Mouse (Mus musculus) myocyte (in vitro differentiated cells): ENCODE results near the gene Gpam. TPM values are rescaled to one million over a fixed set of nuclear protein-coding genes. Genes with fewer than 3 reads are reported as not detected.

Source experiments
- H3K27me3 ChIP-seq: one replicate; pipeline ENCODE4 v1.6.1; 2011; ENCODE audit not compliant: control insufficient read depth, insufficient read depth, insufficient read length
- H3K36me3 ChIP-seq: one replicate; pipeline ENCODE4 v1.6.1; 2011; ENCODE audit not compliant: control insufficient read depth, insufficient read depth
- H3K4me2 ChIP-seq: one replicate; pipeline ENCODE4 v1.6.1; 2011; ENCODE audit warnings: low read depth, control low read depth
- H3K4me3 ChIP-seq: one replicate; pipeline ENCODE4 v1.5.1; 2011; ENCODE audit warnings: mild to moderate bottlenecking, control low read depth, moderate library complexity
- H3K79me2 ChIP-seq: one replicate; pipeline ENCODE4 v1.6.1; 2011; ENCODE audit not compliant: control insufficient read depth, insufficient read depth
- H3ac ChIP-seq: one replicate; pipeline ENCODE4 v1.6.1; 2011; ENCODE audit not compliant: control insufficient read depth, insufficient read length
- CEBPB ChIP-seq: IDR thresholded peaks from 2 replicates; pipeline ENCODE4 v1.6.1; 2011; ENCODE audit warnings: mild to moderate bottlenecking, moderate library complexity; ENCODE audit not compliant: poor library complexity, insufficient read depth, severe bottlenecking
- E2F4 ChIP-seq: IDR thresholded peaks from one replicate; pipeline ENCODE4 v1.6.1; 2011; ENCODE audit warnings: mild to moderate bottlenecking, control low read depth, moderate library complexity; ENCODE audit not compliant: insufficient read depth
- MAX ChIP-seq: IDR thresholded peaks from one replicate; pipeline ENCODE4 v1.6.1; 2011; ENCODE audit warnings: low read depth, mild to moderate bottlenecking, control low read depth
- MYOD1 ChIP-seq, 3 experiments: IDR thresholded peaks; one replicate each; pipeline ENCODE4 v1.6.1; 2011; ENCODE audit warnings: control low read depth in 2 of 3, low read depth in 2 of 3, mild to moderate bottlenecking in 2 of 3, moderate library complexity in 1 of 3; ENCODE audit not compliant: insufficient read length in 2 of 3, control insufficient read depth in 1 of 3
- MYOG ChIP-seq, 3 experiments: IDR thresholded peaks; one replicate each; pipeline ENCODE4 v1.6.1; 2011; ENCODE audit warnings: control low read depth in 2 of 3, low read depth in 2 of 3, mild to moderate bottlenecking in 2 of 3; ENCODE audit not compliant: insufficient read length in 2 of 3, control insufficient read depth in 1 of 3, insufficient read depth in 1 of 3
- POLR2A ChIP-seq: IDR thresholded peaks from one replicate; pipeline ENCODE4 v1.6.1; 2011; ENCODE audit warnings: low read depth, mild to moderate bottlenecking, control low read depth, moderate library complexity; ENCODE audit not compliant: insufficient read length
- POLR2AphosphoS2 ChIP-seq: IDR thresholded peaks from one replicate; pipeline ENCODE4 v1.6.1; 2011; ENCODE audit warnings: low read depth, control low read depth; ENCODE audit not compliant: insufficient read length
- REST ChIP-seq: IDR thresholded peaks from one replicate; pipeline ENCODE4 v1.6.1; 2011; ENCODE audit warnings: mild to moderate bottlenecking, control low read depth, moderate library complexity; ENCODE audit not compliant: insufficient read depth, insufficient read length
- SRF ChIP-seq: IDR thresholded peaks from one replicate; pipeline ENCODE4 v1.6.1; 2011; ENCODE audit warnings: low read depth; ENCODE audit not compliant: control insufficient read depth, insufficient read length
- TCF12 ChIP-seq: IDR thresholded peaks from one replicate; pipeline ENCODE4 v1.6.1; 2011; ENCODE audit warnings: mild to moderate bottlenecking, control low read depth; ENCODE audit not compliant: poor library complexity, insufficient read depth, severe bottlenecking
- TCF3 ChIP-seq: IDR thresholded peaks from one replicate; pipeline ENCODE4 v1.6.1; 2011; ENCODE audit warnings: low read depth, control low read depth; ENCODE audit not compliant: insufficient read length
- USF1 ChIP-seq: IDR thresholded peaks from one replicate; pipeline ENCODE4 v1.6.1; 2011; ENCODE audit warnings: low read depth, mild to moderate bottlenecking, control low read depth, moderate library complexity
- polyA plus RNA-seq: library from polyadenylated mRNA; unstranded; fragments of >200 nt; fragmentation: generic; extraction: Trizol; gene quantifications from one replicate; pipeline ENCODE4 v1.2.1, GENCODE M21; 2012; ENCODE audit warnings: missing spikeins

Gene Gpam
- polyA plus RNA-seq, 1 experiment = 18.1 TPM

- no peak for TF ChIP-seq TCF12
- TF ChIP-seq REST = no peak
- no peak for TF ChIP-seq POLR2A
- no peak for TF ChIP-seq USF1
- no peak for TF ChIP-seq POLR2AphosphoS2
- TF ChIP-seq SRF = no peak
- no peak for TF ChIP-seq MYOD1 (IDR thresholded peaks at IDR 0.05; ENCODE audit: control insufficient read depth in 1 of 3, insufficient read length in 2 of 3, low read depth in 2 of 3)
- TF ChIP-seq E2F4 = no peak
- no peak for TF ChIP-seq CEBPB
- no peak for TF ChIP-seq MAX
- no peak for TF ChIP-seq TCF3
- no peak for TF ChIP-seq MYOG (IDR thresholded peaks at IDR 0.05; ENCODE audit: control insufficient read depth in 1 of 3, insufficient read depth in 1 of 3, insufficient read length in 2 of 3, low read depth in 2 of 3)
- Histone ChIP-seq H3K79me2 (no peaks in the 10 kb centered on the region), H3K27me3 (no peaks in the 10 kb centered on the region), H3K36me3 (no peaks in the 10 kb centered on the region), H3K4me2 (no peak overlapping the region), H3ac (no peak overlapping the region), H3K4me3 (no peak overlapping the region)
Measured at GRCm38 (mm10) chr19:55145136-55145535, 18.1 kb upstream of the Gpam start.

- H3K4me3 ChIP-seq = no peak overlapping the region
Measured at GRCm38 (mm10) chr19:55144691-55145090, 17.7 kb upstream of the Gpam start.

GRCm38 (mm10) chr19:55143391-55144300, 16.6 kb upstream of the Gpam start:
- Histone ChIP-seq H3K4me2 (no peak overlapping the region), H3K27me3 (no peaks in the 10 kb centered on the region), H3K79me2 (no peaks in the 10 kb centered on the region), H3K36me3 (no peaks in the 10 kb centered on the region), H3K4me3 (no peak overlapping the region), H3ac (no peak overlapping the region)
- TF ChIP-seq SRF = no peak
- no peak for TF ChIP-seq TCF3
- TF ChIP-seq E2F4 = no peak
- no peak for TF ChIP-seq MYOD1 (IDR thresholded peaks at IDR 0.05; ENCODE audit: control insufficient read depth in 1 of 3, insufficient read length in 2 of 3, low read depth in 2 of 3)
- TF ChIP-seq TCF12 = no peak
- no peak for TF ChIP-seq MAX
- no peak for TF ChIP-seq REST
- TF ChIP-seq USF1 = no peak
- TF ChIP-seq POLR2A = no peak
- TF ChIP-seq POLR2AphosphoS2 = no peak
- TF ChIP-seq CEBPB = no peak
- no peak for TF ChIP-seq MYOG (IDR thresholded peaks at IDR 0.05; ENCODE audit: control insufficient read depth in 1 of 3, insufficient read depth in 1 of 3, insufficient read length in 2 of 3, low read depth in 2 of 3)

More at GRCm38 (mm10) chr19:55144691-55145090, 17.7 kb upstream of the Gpam start:
- Histone ChIP-seq H3K4me2 (no peak overlapping the region), H3K79me2 (no peaks in the 10 kb centered on the region), H3K27me3 (no peaks in the 10 kb centered on the region), H3ac (no peak overlapping the region), H3K36me3 (no peaks in the 10 kb centered on the region)
- TF ChIP-seq USF1 (no peak), POLR2AphosphoS2 (no peak), REST (no peak), POLR2A (no peak), CEBPB (no peak)

GRCm38 (mm10) chr19:55139301-55139700, 12.3 kb upstream of the Gpam start:
- Histone ChIP-seq H3K27me3 (no peaks in the 10 kb centered on the region), H3ac (no peak overlapping the region), H3K79me2 (no peaks in the 10 kb centered on the region), H3K4me2 (no peak overlapping the region), H3K36me3 (no peaks in the 10 kb centered on the region), H3K4me3 (no peak overlapping the region)
- TF ChIP-seq SRF = no peak
- TF ChIP-seq CEBPB = peak; percentile 94
- no peak for TF ChIP-seq TCF12
- no peak for TF ChIP-seq USF1
- TF ChIP-seq TCF3 = no peak
- peak in 2 of 3 experiments; percentile 26 to 35 for TF ChIP-seq MYOD1 (IDR thresholded peaks at IDR 0.05; ENCODE audit: control insufficient read depth in 1 of 3, insufficient read length in 2 of 3, low read depth in 2 of 3)
- TF ChIP-seq MYOG (IDR thresholded peaks at IDR 0.05; ENCODE audit: control insufficient read depth in 1 of 3, insufficient read depth in 1 of 3, insufficient read length in 2 of 3, low read depth in 2 of 3) = no peak
- TF ChIP-seq E2F4 = no peak
- no peak for TF ChIP-seq REST

- Histone ChIP-seq H3K27me3 (no peaks in the 10 kb centered on the region), H3K36me3 (no peaks in the 10 kb centered on the region), H3ac (no peak overlapping the region), H3K4me2 (no peak overlapping the region), H3K79me2 (no peaks in the 10 kb centered on the region), H3K4me3 (no peak overlapping the region)
- TF ChIP-seq MAX (no peak), CEBPB (no peak)
Measured at GRCm38 (mm10) chr19:55138506-55138905, 11.5 kb upstream of the Gpam start.
